Mouse (Mus musculus): ENCODE data around the gene Ang5.
"Not testable (repeated sequence)": the region's sequence is repeated elsewhere in the genome, so short reads cannot be mapped to it uniquely, and the experiment has no call there.

- not testable (repeated sequence) for TF ChIP-seq CTCF (IDR thresholded peaks at IDR 0.05; ENCODE audit: borderline replicate concordance, insufficient read depth, low read length); POLR2A (IDR thresholded peaks at IDR 0.05; ENCODE audit: low read depth, low read length)
Observed at GRCm38 (mm10) chr14:43955074-43955473, 1.8 kb upstream of the Ang5 start.

Measured in embryonic fibroblast, embryonic 13.5 days (primary cell).